Mouse (Mus musculus) spleen, postnatal 10 days (tissue): Measurements from ENCODE around the gene Urb2.
A peak's percentile ranks its signal among the peaks of the same experiment; 100 is the strongest.

Source experiments
- DNase-seq, 2 experiments: peaks; one replicate each; pipeline ENCODE4 v3.0.0; 2021 to 2022; ENCODE audit warnings: low spot score in 2 of 2

Urb2 gene

GRCm38 (mm10) chr8:124021237-124022227 lies at the start of gene Urb2, which contains the start of gene Taf5l:
Gene Urb2 (plus strand): TSS chr8:124021508.
Gene Taf5l (minus strand): TSS chr8:124021397.
- peak; percentile 95 to 96 for DNase-seq

- no peak for DNase-seq
These were observed 47.8 kb upstream of the Urb2 start for GRCm38 (mm10) chr8:123973495-123973894.

- no peak for DNase-seq
These were observed 43.8 kb upstream of the Urb2 start for GRCm38 (mm10) chr8:123977499-123977898.

- no peak for DNase-seq
These were observed 43.0 kb upstream of the Urb2 start for GRCm38 (mm10) chr8:123978166-123978838.

- peak; percentile 54 to 58 for DNase-seq
These were observed 42.4 kb upstream of the Urb2 start for GRCm38 (mm10) chr8:123978926-123979325.

- no peak for DNase-seq
These were observed 41.1 kb upstream of the Urb2 start for GRCm38 (mm10) chr8:123980239-123980638.

- DNase-seq = peak in 1 of 2 experiments; percentile 53
These were observed 39.6 kb upstream of the Urb2 start for GRCm38 (mm10) chr8:123981674-123982073.

- DNase-seq = peak; percentile 62 to 72
These were observed 39.0 kb upstream of the Urb2 start for GRCm38 (mm10) chr8:123982291-123982793.

GRCm38 (mm10) chr8:123982826-123983400 lies 38.4 kb upstream of the Urb2 start, which contains the start of gene Abcb10:
Gene Abcb10 (minus strand): TSS chr8:123983122.
- DNase-seq = peak; percentile 87 to 88

GRCm38 (mm10) chr8:123988605-123989038 lies 32.7 kb upstream of the Urb2 start:
- peak; percentile 61 to 78 for DNase-seq

GRCm38 (mm10) chr8:123989128-123989527 lies 32.2 kb upstream of the Urb2 start:
- DNase-seq = peak in 1 of 2 experiments; percentile 42

GRCm38 (mm10) chr8:123990277-123991049 lies 30.8 kb upstream of the Urb2 start:
- DNase-seq = peak in 1 of 2 experiments; percentile 41

- DNase-seq = peak in 1 of 2 experiments; percentile 69
These were observed 28.7 kb upstream of the Urb2 start for GRCm38 (mm10) chr8:123992587-123992986.

GRCm38 (mm10) chr8:123993597-123993996 lies 27.7 kb upstream of the Urb2 start:
- DNase-seq = no peak

GRCm38 (mm10) chr8:123993997-123994396 lies 27.3 kb upstream of the Urb2 start:
- DNase-seq = no peak

- no peak for DNase-seq
These were observed 21.7 kb upstream of the Urb2 start for GRCm38 (mm10) chr8:123999568-123999967.

- no peak for DNase-seq
These were observed 18.7 kb upstream of the Urb2 start for GRCm38 (mm10) chr8:124002546-124003108.

- no peak for DNase-seq
These were observed 13.5 kb upstream of the Urb2 start for GRCm38 (mm10) chr8:124007829-124008228.

GRCm38 (mm10) chr8:124011580-124011979 lies 9.7 kb upstream of the Urb2 start:
- no peak for DNase-seq

GRCm38 (mm10) chr8:124011989-124012586 lies 9.2 kb upstream of the Urb2 start:
- no peak for DNase-seq
